ENCODE assay signal across 14 mouse cellular contexts in genomic region chr5:139804573-139805111, GRCm38 (mm10). TPM values are rescaled to one million over a fixed set of nuclear protein-coding genes. Genes with fewer than 3 reads are reported as not detected.
DNase-seq lines count a peak whose midpoint lies in the region; ATAC-seq and TF ChIP-seq lines count a peak whose summit lies in the region.
"Had no signal": no experiment of that assay in that cellular context is flagged by ENCODE, and none has a peak within 500 bp of the region (broad histone marks: within the 10 kb centered on the region; RNA-seq: fewer than 3 reads in every experiment).

No protein-coding gene starts in this region.

- H3K36me3 ChIP-seq in heart, embryonic 14.5 days (ENCODE audit: control insufficient read depth, insufficient read depth, low read length), result peaks cover 32% of the 10 kb centered on the region
- peaks cover 0 to 20% of the 10 kb centered on the region in 2 experiments; a peak in 3 of 4 replicates for H3K36me3 ChIP-seq in MEL (ENCODE audit: control insufficient read depth in 1 of 2, insufficient read depth in 2 of 2, low read length in 2 of 2)
- peaks cover 33% of the 10 kb centered on the region for H3K36me3 ChIP-seq in liver, embryonic 16.5 days (ENCODE audit: control insufficient read depth, insufficient read depth)

- 66% methylated on average over 11 of the region's 11 CpGs for WGBS in heart, embryonic 14.5 days
- WGBS in liver, embryonic 16.5 days (ENCODE audit: insufficient replicate concordance), result 23% methylated on average over 11 of the region's 11 CpGs

- ATAC-seq in heart, embryonic 14.5 days (ENCODE audit: insufficient number of reproducible peaks, insufficient read depth, low FRiP score, low read depth), result no peak
- peak; percentile 44 for ATAC-seq in erythroid progenitor cell, adult 5-6 weeks (replicated peaks; ENCODE audit: low FRiP score, poor library complexity, severe bottlenecking)
- peak; percentile 25 for ATAC-seq in liver, embryonic 16.5 days (ENCODE audit: low read depth)

- H3K4me2 ChIP-seq in heart, embryonic 14.5 days (ENCODE audit: low read length), result peak overlapping the region; percentile 41; the same call in 1 of the 2 replicates
- peak overlapping the region; percentile 61 for H3K4me2 ChIP-seq in liver, embryonic 16.5 days (ENCODE audit: low read depth, low read length)

- DNase-seq in heart, postnatal 10 days, result no peak
- no peak for DNase-seq in MEL (ENCODE audit: low read depth, low spot score)
- DNase-seq in right cerebral cortex, postnatal 25 days, result no peak
- no peak for DNase-seq in ovary, postnatal 36 days (ENCODE audit: low spot score)
- DNase-seq in right cerebral cortex, adult 2 months (ENCODE audit: low spot score in 2 of 2), result no peak
- DNase-seq: cerebellum, adult 11 months; gastrocnemius, postnatal 10 days; kidney, adult 2 months; lung, postnatal 36 days had no signal

- H3K27ac ChIP-seq in heart, embryonic 14.5 days (replicated peaks in 1 of 2; ENCODE audit: control insufficient read depth in 1 of 2, insufficient read depth in 1 of 2, low read depth in 2 of 2, low read length in 2 of 2), result peak overlapping the region; percentile 58 to 79
- peak overlapping the region; percentile 99 for H3K27ac ChIP-seq in MEL (ENCODE audit: control insufficient read depth, low read depth, low read length)
- H3K27ac ChIP-seq in liver, embryonic 16.5 days (ENCODE audit: low read length), result peak overlapping the region; percentile 99

- peak; percentile 55 to 57; a peak in 2 of 4 replicates for TF ChIP-seq EP300 in MEL (IDR thresholded peaks at IDR 0.05; ENCODE audit: low read depth in 1 of 2, low read length in 2 of 2)

- TF ChIP-seq RAD21 in MEL (IDR thresholded peaks at IDR 0.05; ENCODE audit: low read depth, low read length), result no peak

- H3K27me3 ChIP-seq in heart, embryonic 14.5 days (ENCODE audit: control insufficient read depth, insufficient read depth, low read length), result no peaks in the 10 kb centered on the region
- no peaks in the 10 kb centered on the region for H3K27me3 ChIP-seq in MEL (ENCODE audit: control insufficient read depth in 1 of 2, insufficient read depth in 2 of 2, low read length in 2 of 2)
- no peaks in the 10 kb centered on the region for H3K27me3 ChIP-seq in liver, embryonic 16.5 days (ENCODE audit: control insufficient read depth, insufficient read depth, low read depth, low read length)

- no peak for TF ChIP-seq POLR2A in MEL (IDR thresholded peaks at IDR 0.05; ENCODE audit: control insufficient read depth in 1 of 2, insufficient read depth in 1 of 2, low read depth in 1 of 2, low read length in 2 of 2, poor library complexity in 1 of 2)

- H3K9ac ChIP-seq in heart, embryonic 14.5 days (ENCODE audit: low read length), result no peak overlapping the region; the same call in 1 of the 2 replicates
- peak overlapping the region; percentile 66 for H3K9ac ChIP-seq in MEL (ENCODE audit: control insufficient read depth, low read depth, low read length, poor library complexity, severe bottlenecking)
- peak overlapping the region; percentile 75 for H3K9ac ChIP-seq in liver, embryonic 16.5 days (ENCODE audit: low read depth, low read length)

- no peaks in the 10 kb centered on the region for H3K9me3 ChIP-seq in heart, embryonic 14.5 days (ENCODE audit: control insufficient read depth, low read length)
- H3K9me3 ChIP-seq in MEL (replicated peaks; ENCODE audit: insufficient read depth, low read length), result no peaks in the 10 kb centered on the region
- H3K9me3 ChIP-seq in liver, embryonic 16.5 days (replicated peaks; ENCODE audit: control insufficient read depth, low read length), result no peaks in the 10 kb centered on the region; the same call in 1 of the 2 replicates

- TF ChIP-seq CTCF in MEL (IDR thresholded peaks at IDR 0.05 in 2 of 3, conservative IDR thresholded peaks at IDR 0.05 in 1 of 3; ENCODE audit: control insufficient read depth in 1 of 3, insufficient read depth in 1 of 3, low read depth in 2 of 3, low read length in 3 of 3, poor library complexity in 1 of 3, severe bottlenecking in 1 of 3), result no peak

- peaks cover 17 to 30% of the 10 kb centered on the region in 2 experiments for H3K4me1 ChIP-seq in heart, embryonic 14.5 days (ENCODE audit: control insufficient read depth in 2 of 2, insufficient read depth in 2 of 2, low read length in 2 of 2)
- peaks cover 6 to 32% of the 10 kb centered on the region in 2 experiments for H3K4me1 ChIP-seq in MEL (ENCODE audit: control insufficient read depth in 1 of 2, insufficient read depth in 2 of 2, low read length in 2 of 2)
- H3K4me1 ChIP-seq in liver, embryonic 16.5 days (ENCODE audit: control insufficient read depth, low read depth, low read length), result peaks cover 57% of the 10 kb centered on the region

- intact Hi-C loops in heart, postnatal 10 days (cut with DNase I), result no loop called here

- H3K79me2 ChIP-seq in MEL (ENCODE audit: control insufficient read depth, insufficient read depth, low read length, poor library complexity), result no peaks in the 10 kb centered on the region

- no peak overlapping the region for H3K4me3 ChIP-seq in heart, embryonic 14.5 days (ENCODE audit: control insufficient read depth in 1 of 2, insufficient read depth in 1 of 2, low read depth in 1 of 2, low read length in 2 of 2)
- H3K4me3 ChIP-seq in MEL (ENCODE audit: control insufficient read depth in 1 of 2, insufficient read depth in 1 of 2, low read depth in 2 of 2, low read length in 2 of 2), result peak overlapping the region; percentile 8 to 21
- peak overlapping the region; percentile 33 for H3K4me3 ChIP-seq in liver, embryonic 16.5 days (ENCODE audit: low read depth, low read length)

TF ChIP-seq in MEL, 35 proteins besides CTCF, POLR2A, EP300 and RAD21 (continues in another document):
- TF ChIP-seq MAFK (IDR thresholded peaks at IDR 0.05; ENCODE audit: borderline replicate concordance, low read depth, low read length) (no peak), CHD2 (IDR thresholded peaks at IDR 0.05; ENCODE audit: low read length) (no peak), TCF12 (IDR thresholded peaks at IDR 0.05; ENCODE audit: low read depth, low read length) (peak; percentile 30; the same call in 1 of the 2 replicates), ETS1 (IDR thresholded peaks at IDR 0.05; ENCODE audit: low read depth, low read length) (peak; percentile 11; the same call in 1 of the 2 replicates), GATA1 (IDR thresholded peaks at IDR 0.05; ENCODE audit: low read depth, low read length) (peak; percentile 43; the same call in 1 of the 2 replicates)

RNA-seq across cellular contexts. Expression of gene Mafk, which starts 13.3 kb away (rescaled TPM):
- 10.6 and 11.2 TPM in 2 replicates for polyA plus RNA-seq in heart, embryonic 14.5 days (2014; fragmentation: Nextera tagmentation; extraction: Ambion mirVana)
- 10 to 100 TPM; 20.9 to 25.8 TPM for total RNA-seq in heart, postnatal 10 days (2021)
- 43.6 and 62.1 TPM in 2 replicates for total RNA-seq in MEL (2012; rRNA removed)
- 10 to 100 TPM in 1 of 2 experiments, not detected in 1; 56.5 TPM for polyA plus RNA-seq in MEL (2012; ENCODE audit: insufficient read depth in 1 of 2, insufficient read length in 2 of 2, low read depth in 1 of 2, low replicate concordance in 2 of 2, missing spikeins in 1 of 2)
- total RNA-seq in erythroid progenitor cell, adult 5-6 weeks (2015; ENCODE audit: low replicate concordance), result 36.5 and 36.8 TPM in 2 replicates
- 45.3 and 55.7 TPM in 2 replicates for total RNA-seq in erythroid progenitor cell, adult 5-6 weeks (2017; ENCODE audit: low replicate concordance)
- polyA plus RNA-seq in liver, embryonic 16.5 days (2015; fragmentation: Nextera tagmentation; extraction: Ambion mirVana), result 43.3 and 44.6 TPM in 2 replicates

RNA-seq across cellular contexts. Expression of gene Tmem184a, which starts 15.1 kb away (rescaled TPM):
- polyA plus RNA-seq in heart, embryonic 14.5 days (2014; fragmentation: Nextera tagmentation; extraction: Ambion mirVana), result 0.05 and 0.19 TPM in 2 replicates
- under 1 TPM; 0.10 to 0.37 TPM for total RNA-seq in heart, postnatal 10 days (2021)
- 0.07 and 0.27 TPM in 2 replicates for total RNA-seq in MEL (2012; rRNA removed)
- under 1 TPM in 1 of 2 experiments, not detected in 1; 0.10 TPM for polyA plus RNA-seq in MEL (2012; ENCODE audit: insufficient read depth in 1 of 2, insufficient read length in 2 of 2, low read depth in 1 of 2, low replicate concordance in 2 of 2, missing spikeins in 1 of 2)
- total RNA-seq in erythroid progenitor cell, adult 5-6 weeks (2015; ENCODE audit: low replicate concordance), result not detected in 2 replicates
- total RNA-seq in erythroid progenitor cell, adult 5-6 weeks (2017; ENCODE audit: low replicate concordance), result 0.13 TPM in 1 of 2 replicates, not detected in the other
- polyA plus RNA-seq in liver, embryonic 16.5 days (2015; fragmentation: Nextera tagmentation; extraction: Ambion mirVana), result 0.95 and 1.7 TPM in 2 replicates

RNA-seq across cellular contexts. Expression of gene Gm26938, which starts 21.6 kb away (rescaled TPM):
- polyA plus RNA-seq in heart, embryonic 14.5 days (2014; fragmentation: Nextera tagmentation; extraction: Ambion mirVana), result not detected in 2 replicates
- not detected for total RNA-seq in heart, postnatal 10 days (2021)
- total RNA-seq in MEL (2012; rRNA removed), result not detected in 2 replicates
- under 1 TPM in 1 of 2 experiments, not detected in 1; 0.11 TPM for polyA plus RNA-seq in MEL (2012; ENCODE audit: insufficient read depth in 1 of 2, insufficient read length in 2 of 2, low read depth in 1 of 2, low replicate concordance in 2 of 2, missing spikeins in 1 of 2)
- not detected in 2 replicates for total RNA-seq in erythroid progenitor cell, adult 5-6 weeks (2015; ENCODE audit: low replicate concordance)
- not detected in 2 replicates for total RNA-seq in erythroid progenitor cell, adult 5-6 weeks (2017; ENCODE audit: low replicate concordance)
- 0.14 TPM in 1 of 2 replicates, not detected in the other for polyA plus RNA-seq in liver, embryonic 16.5 days (2015; fragmentation: Nextera tagmentation; extraction: Ambion mirVana)
- total RNA-seq: gastrocnemius, postnatal 10 days; layer of hippocampus, postnatal 14 days had no signal
- polyA plus RNA-seq: embryonic facial prominence, embryonic 14.5 days; kidney, adult 2 months had no signal

RNA-seq across cellular contexts. Expression of gene Psmg3, which starts 22.0 kb away (rescaled TPM):
- polyA plus RNA-seq in heart, embryonic 14.5 days (2014; fragmentation: Nextera tagmentation; extraction: Ambion mirVana), result 41.1 and 44.5 TPM in 2 replicates
- 10 to 100 TPM; 11.9 to 13.5 TPM for total RNA-seq in heart, postnatal 10 days (2021)
- 70.0 and 75.4 TPM in 2 replicates for total RNA-seq in MEL (2012; rRNA removed)
- 10 to 100 TPM in 1 of 2 experiments, not detected in 1; 81.9 TPM for polyA plus RNA-seq in MEL (2012; ENCODE audit: insufficient read depth in 1 of 2, insufficient read length in 2 of 2, low read depth in 1 of 2, low replicate concordance in 2 of 2, missing spikeins in 1 of 2)
- 3.2 and 25.2 TPM in 2 replicates for total RNA-seq in erythroid progenitor cell, adult 5-6 weeks (2015; ENCODE audit: low replicate concordance)
- 5.3 and 15.7 TPM in 2 replicates for total RNA-seq in erythroid progenitor cell, adult 5-6 weeks (2017; ENCODE audit: low replicate concordance)
- 35.6 and 37.7 TPM in 2 replicates for polyA plus RNA-seq in liver, embryonic 16.5 days (2015; fragmentation: Nextera tagmentation; extraction: Ambion mirVana)

RNA-seq across cellular contexts. Expression of gene Ints1, which starts 29.2 kb away (rescaled TPM):
- polyA plus RNA-seq in heart, embryonic 14.5 days (2014; fragmentation: Nextera tagmentation; extraction: Ambion mirVana), result 17.1 and 19.8 TPM in 2 replicates
- 10 to 100 TPM; 43.5 to 43.6 TPM for total RNA-seq in heart, postnatal 10 days (2021)
- 77.9 and 82.5 TPM in 2 replicates for total RNA-seq in MEL (2012; rRNA removed)
- polyA plus RNA-seq in MEL (2012; ENCODE audit: insufficient read depth in 1 of 2, insufficient read length in 2 of 2, low read depth in 1 of 2, low replicate concordance in 2 of 2, missing spikeins in 1 of 2), result 10 to 100 TPM in 1 of 2 experiments, not detected in 1; 89.2 TPM
- 46.5 and 59.1 TPM in 2 replicates for total RNA-seq in erythroid progenitor cell, adult 5-6 weeks (2015; ENCODE audit: low replicate concordance)
- 31.3 and 72.7 TPM in 2 replicates for total RNA-seq in erythroid progenitor cell, adult 5-6 weeks (2017; ENCODE audit: low replicate concordance)
- polyA plus RNA-seq in liver, embryonic 16.5 days (2015; fragmentation: Nextera tagmentation; extraction: Ambion mirVana), result 10.4 and 11.2 TPM in 2 replicates

Comparison
In these comparisons a context has a peak if more than half of its experiments do, and no peak if none do; other contexts are left out.
1. H3K4me3 ChIP-seq: peak in MEL (2 of 2) and liver, embryonic 16.5 days (single experiment); none in heart, embryonic 14.5 days (0 of 2).
2. Peak in every context shown above with its lines, with median percentiles within 50 percentile points of each other: H3K27ac ChIP-seq.